In the genomic region with DNA sequence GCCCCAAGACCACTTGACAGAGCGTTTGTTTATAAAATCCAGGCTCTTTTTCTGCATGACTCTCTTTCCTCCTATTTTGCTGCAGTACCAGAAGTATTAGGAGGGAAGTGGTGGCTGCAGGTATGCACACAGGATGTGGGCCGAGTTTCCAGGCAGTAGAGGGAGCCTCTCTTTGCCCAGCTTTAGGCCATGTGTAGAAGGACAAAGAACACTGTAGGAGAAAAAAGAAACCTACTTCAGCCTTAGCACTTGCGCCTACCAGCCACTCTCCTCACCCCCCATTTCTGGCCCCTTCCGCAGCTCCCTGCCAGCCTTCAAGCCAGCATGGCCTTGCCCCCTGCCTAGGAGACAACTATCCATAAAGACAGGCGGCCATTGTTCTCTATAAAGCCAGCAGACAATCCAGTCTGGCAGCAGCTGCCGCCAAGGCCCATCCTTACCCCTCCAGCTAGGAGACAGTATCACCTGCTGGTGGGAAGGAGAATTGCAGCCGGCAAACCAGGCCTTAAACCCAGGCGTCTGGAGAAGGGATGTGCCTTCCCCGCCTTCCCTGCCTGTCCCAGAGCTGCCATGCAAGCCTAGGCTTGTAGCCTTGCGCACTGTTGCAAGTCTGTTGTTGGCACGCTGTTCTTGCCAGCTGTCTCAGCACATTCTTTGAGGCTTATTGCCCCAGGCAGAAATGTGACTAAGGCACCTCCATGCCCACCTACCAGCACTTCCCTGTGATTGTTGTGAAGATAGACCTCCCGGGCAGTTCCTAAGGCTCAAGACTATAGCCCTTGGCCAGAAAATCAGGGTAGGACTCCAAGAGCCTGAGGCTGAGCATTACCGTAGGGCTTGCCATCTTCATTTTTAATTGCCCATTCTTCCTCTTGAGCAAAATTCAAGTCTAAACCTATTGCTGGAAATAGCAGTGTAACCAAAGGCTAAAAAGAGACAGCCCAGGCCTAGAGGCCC, we compare ENCODE assay signal across 9 mouse cellular contexts. TPM values are rescaled to one million over a fixed set of nuclear protein-coding genes. Genes with fewer than 3 reads are reported as not detected.
DNase-seq lines count a peak whose midpoint lies in the region; ATAC-seq and TF ChIP-seq lines count a peak whose summit lies in the region.
"Had no signal": no experiment of that assay in that cellular context is flagged by ENCODE, and none has a peak within 500 bp of the region (broad histone marks: within the 10 kb centered on the region; RNA-seq: fewer than 3 reads in every experiment).

No protein-coding gene starts in this region.

- no peaks in the 10 kb centered on the region for H3K9me3 ChIP-seq in heart, embryonic 13.5 days
- no peaks in the 10 kb centered on the region for H3K9me3 ChIP-seq in liver, embryonic 14.5 days (ENCODE audit: control insufficient read depth, low read length)
- H3K9me3 ChIP-seq in neural tube, embryonic 12.5 days = no peaks in the 10 kb centered on the region

- DNase-seq in CD4-positive helper T cell, adult 2 months (ENCODE audit: low read depth, low spot score) = peak; percentile 74
- peak; percentile 93 for DNase-seq in brain, adult 2 months (ENCODE audit: low read depth, low spot score)
- peak; percentile 85 for DNase-seq in kidney, postnatal 10 days
- DNase-seq in liver, embryonic 14.5 days (ENCODE audit: low read depth in 3 of 3, low spot score in 3 of 3) = peak; percentile 26 to 39 (median 34)
- peak; percentile 67 for DNase-seq in telencephalon, adult 2 months (ENCODE audit: low read depth, low spot score)

- H3K4me1 ChIP-seq in heart, embryonic 13.5 days = peaks cover 22% of the 10 kb centered on the region
- no peaks in the 10 kb centered on the region for H3K4me1 ChIP-seq in liver, embryonic 14.5 days (replicated peaks; ENCODE audit: control insufficient read depth in 2 of 2, insufficient read depth in 2 of 2, low read length in 1 of 2)
- peaks cover 8% of the 10 kb centered on the region for H3K4me1 ChIP-seq in neural tube, embryonic 12.5 days

- no peaks in the 10 kb centered on the region for H3K27me3 ChIP-seq in heart, embryonic 13.5 days (replicated peaks)
- no peaks in the 10 kb centered on the region for H3K27me3 ChIP-seq in liver, embryonic 14.5 days (ENCODE audit: control insufficient read depth, insufficient read depth, low read length)
- no peaks in the 10 kb centered on the region for H3K27me3 ChIP-seq in neural tube, embryonic 12.5 days (replicated peaks)

- H3K27ac ChIP-seq in heart, embryonic 13.5 days (replicated peaks) = peak overlapping the region; percentile 70
- H3K27ac ChIP-seq in liver, embryonic 14.5 days = no peak overlapping the region
- peak overlapping the region; percentile 27; the same call in 1 of the 2 replicates for H3K27ac ChIP-seq in neural tube, embryonic 12.5 days

- peak overlapping the region; percentile 53; the same call in 1 of the 2 replicates for H3K9ac ChIP-seq in heart, embryonic 13.5 days
- H3K9ac ChIP-seq in liver, embryonic 14.5 days (replicated peaks) = no peak overlapping the region
- H3K9ac ChIP-seq in neural tube, embryonic 12.5 days = no peak overlapping the region; the same call in 1 of the 2 replicates

- H3K4me2 ChIP-seq in heart, embryonic 13.5 days = no peak overlapping the region
- no peak overlapping the region for H3K4me2 ChIP-seq in liver, embryonic 14.5 days (ENCODE audit: low read depth)
- H3K4me2 ChIP-seq in neural tube, embryonic 12.5 days (replicated peaks) = no peak overlapping the region

- TF ChIP-seq CTCF in liver, embryonic 14.5 days (IDR thresholded peaks at IDR 0.05; ENCODE audit: low read depth) = peak; percentile 98

- H3K36me3 ChIP-seq in heart, embryonic 13.5 days = peaks cover 82% of the 10 kb centered on the region
- H3K36me3 ChIP-seq in liver, embryonic 14.5 days (replicated peaks; ENCODE audit: control insufficient read depth, insufficient read depth, low read depth) = no peaks in the 10 kb centered on the region; the same call in 1 of the 2 replicates
- peaks cover 66% of the 10 kb centered on the region for H3K36me3 ChIP-seq in neural tube, embryonic 12.5 days

- peak; percentile 81 for ATAC-seq in erythroblast, adult 5-6 weeks (replicated peaks; ENCODE audit: low FRiP score, poor library complexity, severe bottlenecking)
- no peak for ATAC-seq in heart, embryonic 13.5 days (ENCODE audit: extremely low read depth, insufficient number of reproducible peaks, low FRiP score, low TSS enrichment)
- ATAC-seq in liver, embryonic 14.5 days (ENCODE audit: insufficient read depth) = peak; percentile 67; the same call in 1 of the 2 replicates
- ATAC-seq in neural tube, embryonic 12.5 days (ENCODE audit: low FRiP score, low read depth) = peak; percentile 97

- TF ChIP-seq EP300 in liver, embryonic 14.5 days (IDR thresholded peaks at IDR 0.05; ENCODE audit: low read depth) = no peak

- H3K4me3 ChIP-seq in heart, embryonic 13.5 days = no peak overlapping the region
- H3K4me3 ChIP-seq in liver, embryonic 14.5 days (ENCODE audit: insufficient read depth in 1 of 2, low read depth in 2 of 2, low read length in 2 of 2) = no peak overlapping the region
- no peak overlapping the region for H3K4me3 ChIP-seq in neural tube, embryonic 12.5 days
- H3K4me3 ChIP-seq: erythroblast, embryonic 14.5 days had no signal

- WGBS in heart, embryonic 13.5 days = 40% methylated on average over 13 of the region's 13 CpGs
- 41% methylated on average over 13 of the region's 13 CpGs for WGBS in liver, embryonic 14.5 days (ENCODE audit: insufficient replicate concordance)
- WGBS in neural tube, embryonic 12.5 days = 33% methylated on average over 13 of the region's 13 CpGs

RNA-seq across cellular contexts. Expression of gene Ppm1f, which starts 15.7 kb away (rescaled TPM):
- 1.7 and 3.5 TPM in 2 replicates for total RNA-seq in erythroblast, adult 5-6 weeks (2015; ENCODE audit: low replicate concordance)
- total RNA-seq in erythroblast, adult 5-6 weeks (2017; ENCODE audit: low replicate concordance) = 1.4 and 2.7 TPM in 2 replicates
- polyA plus RNA-seq in heart, embryonic 13.5 days (2015; fragmentation: Nextera tagmentation; extraction: Ambion mirVana) = 26.9 and 27.2 TPM in 2 replicates
- 4.0 and 5.3 TPM in 2 replicates for polyA plus RNA-seq in liver, embryonic 14.5 days (2012; rRNA removed)
- polyA plus RNA-seq in liver, embryonic 14.5 days (2014; fragmentation: Nextera tagmentation; extraction: Ambion mirVana) = 3.8 and 4.1 TPM in 2 replicates
- 31.3 and 31.4 TPM in 2 replicates for polyA plus RNA-seq in neural tube, embryonic 12.5 days (2016; fragmentation: Nextera tagmentation; extraction: Ambion mirVana)

RNA-seq across cellular contexts. Expression of gene Vpreb1, which starts 41.3 kb away (rescaled TPM):
- total RNA-seq in erythroblast, adult 5-6 weeks (2015; ENCODE audit: low replicate concordance) = not detected in 2 replicates
- total RNA-seq in erythroblast, adult 5-6 weeks (2017; ENCODE audit: low replicate concordance) = 0.85 TPM in 1 of 2 replicates, not detected in the other
- polyA plus RNA-seq in heart, embryonic 13.5 days (2015; fragmentation: Nextera tagmentation; extraction: Ambion mirVana) = 1.1 and 1.5 TPM in 2 replicates
- 1.5 and 1.8 TPM in 2 replicates for polyA plus RNA-seq in liver, embryonic 14.5 days (2012; rRNA removed)
- 2.6 and 3.6 TPM in 2 replicates for polyA plus RNA-seq in liver, embryonic 14.5 days (2014; fragmentation: Nextera tagmentation; extraction: Ambion mirVana)
- 0.66 and 1.9 TPM in 2 replicates for polyA plus RNA-seq in neural tube, embryonic 12.5 days (2016; fragmentation: Nextera tagmentation; extraction: Ambion mirVana)

RNA-seq across cellular contexts. Expression of gene Top3b, which starts 41.4 kb away (rescaled TPM):
- total RNA-seq in erythroblast, adult 5-6 weeks (2015; ENCODE audit: low replicate concordance) = 19.9 and 27.7 TPM in 2 replicates
- 18.7 and 19.2 TPM in 2 replicates for total RNA-seq in erythroblast, adult 5-6 weeks (2017; ENCODE audit: low replicate concordance)
- polyA plus RNA-seq in heart, embryonic 13.5 days (2015; fragmentation: Nextera tagmentation; extraction: Ambion mirVana) = 42.2 and 44.7 TPM in 2 replicates
- 22.8 and 25.4 TPM in 2 replicates for polyA plus RNA-seq in liver, embryonic 14.5 days (2012; rRNA removed)
- 19.1 and 22.5 TPM in 2 replicates for polyA plus RNA-seq in liver, embryonic 14.5 days (2014; fragmentation: Nextera tagmentation; extraction: Ambion mirVana)
- polyA plus RNA-seq in neural tube, embryonic 12.5 days (2016; fragmentation: Nextera tagmentation; extraction: Ambion mirVana) = 62.9 and 63.1 TPM in 2 replicates

RNA-seq across cellular contexts. Expression of gene Igll1, which starts 48.1 kb away (rescaled TPM):
- total RNA-seq in erythroblast, adult 5-6 weeks (2015; ENCODE audit: low replicate concordance) = not detected in 2 replicates
- total RNA-seq in erythroblast, adult 5-6 weeks (2017; ENCODE audit: low replicate concordance) = not detected in 2 replicates
- polyA plus RNA-seq in heart, embryonic 13.5 days (2015; fragmentation: Nextera tagmentation; extraction: Ambion mirVana) = not detected in 2 replicates
- 1.4 and 1.7 TPM in 2 replicates for polyA plus RNA-seq in liver, embryonic 14.5 days (2012; rRNA removed)
- polyA plus RNA-seq in liver, embryonic 14.5 days (2014; fragmentation: Nextera tagmentation; extraction: Ambion mirVana) = 2.7 and 4.1 TPM in 2 replicates
- polyA plus RNA-seq in neural tube, embryonic 12.5 days (2016; fragmentation: Nextera tagmentation; extraction: Ambion mirVana) = 0.17 TPM in 1 of 2 replicates, not detected in the other
- polyA plus RNA-seq: erythroblast, embryonic 14.5 days had no signal

Comparison
In these comparisons a context has a peak if more than half of its experiments do, and no peak if none do; other contexts are left out.
1. DNase-seq: peak in every context shown above with its lines; median percentile 93 in brain, adult 2 months; 85 in kidney, postnatal 10 days; 74 in CD4-positive helper T cell, adult 2 months; 67 in telencephalon, adult 2 months; 34 in liver, embryonic 14.5 days.